Mouse (Mus musculus) heart, embryonic 12.5 days (tissue): Measurements from ENCODE around the gene Gm14147. TPM values are rescaled to one million over a fixed set of nuclear protein-coding genes. Genes with fewer than 3 reads are reported as not detected.
"Not testable (repeated sequence)": the region's sequence is repeated elsewhere in the genome, so short reads cannot be mapped to it uniquely, and the experiment has no call there.

Experiments used
- ATAC-seq: fragments of 200-750 bp; cut with Nextera tagmentation; 2 replicates; pipeline ENCODE4 v1.8.0; 2017; ENCODE audit warnings: moderate TSS enrichment, moderate library complexity; ENCODE audit not compliant: insufficient number of reproducible peaks, low FRiP score
- H3K27ac ChIP-seq: fragments of 300-500 bp; sonication (generic); 2 replicates; pipeline ENCODE4 v1.5.1; 2016; ENCODE audit warnings: mild to moderate bottlenecking, moderate library complexity; ENCODE audit not compliant: poor library complexity, severe bottlenecking
- H3K27me3 ChIP-seq: fragments of 300-500 bp; sonication (generic); replicated peaks from 2 replicates; pipeline ENCODE4 v1.6.1; 2016; ENCODE audit warnings: mild to moderate bottlenecking, moderate library complexity
- H3K36me3 ChIP-seq: fragments of 300-500 bp; sonication (generic); 2 replicates; pipeline ENCODE4 v1.6.1; 2016; ENCODE audit warnings: mild to moderate bottlenecking, moderate library complexity
- H3K4me1 ChIP-seq: fragments of 300-500 bp; sonication (generic); replicated peaks from 2 replicates; pipeline ENCODE4 v1.6.1; 2016; ENCODE audit warnings: mild to moderate bottlenecking
- H3K4me2 ChIP-seq: fragments of 300-500 bp; sonication (generic); 2 replicates; pipeline ENCODE4 v1.6.1; 2016; ENCODE audit warnings: mild to moderate bottlenecking, moderate library complexity
- H3K4me3 ChIP-seq: fragments of 300-500 bp; sonication (generic); 2 replicates; pipeline ENCODE4 v1.5.1; 2016; ENCODE audit warnings: mild to moderate bottlenecking
- H3K9ac ChIP-seq: fragments of 300-500 bp; sonication (generic); 2 replicates; pipeline ENCODE4 v1.6.1; 2016; ENCODE audit warnings: mild to moderate bottlenecking, moderate library complexity
- H3K9me3 ChIP-seq: fragments of 300-500 bp; sonication (generic); replicated peaks from 2 replicates; pipeline ENCODE4 v1.6.1; 2016; ENCODE audit warnings: mild to moderate bottlenecking, moderate library complexity
- WGBS: fragments of 180-500 bp; shearing (Covaris S2); methylation state at CpG from one replicate; pipeline ENCODE4 v1.1.7; 2016; 5-methylcytosine and 5-hydroxymethylcytosine counted together
- polyA plus RNA-seq: library from polyadenylated mRNA; unstranded; fragments of >200 nt; fragmentation: Nextera tagmentation; extraction: Ambion mirVana; gene quantifications from 2 replicates; pipeline ENCODE4 v1.2.1, GENCODE M21; 2016

Gm14147 gene
- not detected in 2 replicates for polyA plus RNA-seq

DNA sequence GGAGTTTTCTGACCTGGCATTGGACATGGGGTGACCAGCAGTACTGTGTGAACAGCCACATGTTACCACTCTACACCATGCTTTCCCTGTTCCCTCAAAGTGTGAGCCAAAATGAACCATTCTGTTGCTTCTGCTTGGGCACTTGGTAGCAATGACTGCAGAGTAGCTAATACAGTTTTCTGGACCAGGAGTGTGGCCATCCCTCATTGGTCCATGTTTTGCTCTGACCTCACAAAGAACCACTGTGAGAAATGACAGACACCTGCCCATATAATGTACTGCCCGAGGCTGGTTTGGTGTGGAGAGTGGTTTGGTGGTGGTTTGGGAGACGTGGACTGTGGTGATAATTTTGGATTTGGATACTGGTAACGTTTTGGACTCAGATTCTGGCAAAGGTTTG is at the start of gene Gm14147:
Gm14147 (plus strand) TSS at position 301 of the 400 bp plus-strand sequence.
- not testable (repeated sequence) for H3K4me3 ChIP-seq, H3K27ac ChIP-seq, H3K4me1 ChIP-seq, ATAC-seq, H3K27me3 ChIP-seq, H3K9ac ChIP-seq, H3K36me3 ChIP-seq, H3K4me2 ChIP-seq
- peaks cover 12% of the 10 kb centered on the region for H3K9me3 ChIP-seq
- WGBS = no CpG with 5 or more reads among the region's 3 CpGs

DNA sequence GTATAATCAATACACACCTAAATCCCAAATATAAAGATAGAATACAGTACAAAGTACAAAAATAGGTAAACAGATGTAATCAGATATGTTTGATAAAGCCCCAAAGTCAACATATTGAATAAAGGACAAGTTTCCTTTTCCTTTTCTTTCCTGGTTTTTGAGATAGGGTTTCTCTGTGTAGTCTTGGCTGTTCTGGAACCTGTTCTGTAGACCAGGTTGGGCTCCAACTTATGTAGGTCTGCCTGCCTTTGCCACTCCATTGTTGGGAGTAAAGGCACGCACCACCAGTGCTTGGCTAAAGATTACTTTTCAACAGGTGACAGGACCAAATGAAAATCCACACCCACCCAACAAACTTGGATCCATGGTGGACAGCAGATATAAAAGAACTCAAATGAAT is 41.4 kb upstream of the Gm14147 start:
- 82% methylated on average over 1 of the region's 1 CpGs for WGBS
- Histone ChIP-seq H3K27me3 (no peaks in the 10 kb centered on the region), H3K9me3 (0 out of 2 replicates have a peak, but pooled peaks cover 3% of the 10 kb centered on the region), H3K4me2 (no peak overlapping the region), H3K9ac (no peak overlapping the region), H3K36me3 (no peaks in the 10 kb centered on the region), H3K4me3 (no peak overlapping the region), H3K4me1 (no peaks in the 10 kb centered on the region), H3K27ac (no peak overlapping the region)
- ATAC-seq = no peak

DNA sequence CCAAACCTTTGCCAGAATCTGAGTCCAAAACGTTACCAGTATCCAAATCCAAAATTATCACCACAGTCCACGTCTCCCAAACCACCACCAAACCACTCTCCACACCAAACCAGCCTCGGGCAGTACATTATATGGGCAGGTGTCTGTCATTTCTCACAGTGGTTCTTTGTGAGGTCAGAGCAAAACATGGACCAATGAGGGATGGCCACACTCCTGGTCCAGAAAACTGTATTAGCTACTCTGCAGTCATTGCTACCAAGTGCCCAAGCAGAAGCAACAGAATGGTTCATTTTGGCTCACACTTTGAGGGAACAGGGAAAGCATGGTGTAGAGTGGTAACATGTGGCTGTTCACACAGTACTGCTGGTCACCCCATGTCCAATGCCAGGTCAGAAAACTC is 5.8 kb upstream of the Gm14147 start, which contains the start of gene Gm14151:
Gm14151 (minus strand) TSS at position 101 of the 400 bp plus-strand sequence.
- H3K9ac ChIP-seq, H3K4me2 ChIP-seq, H3K27me3 ChIP-seq, H3K27ac ChIP-seq, ATAC-seq, H3K4me3 ChIP-seq, H3K36me3 ChIP-seq, H3K4me1 ChIP-seq: not testable (repeated sequence)
- no CpG with 5 or more reads among the region's 3 CpGs for WGBS
- H3K9me3 ChIP-seq = peaks cover 12% of the 10 kb centered on the region

Other genes with a start within 250 kb of the Gm14147 start
- 47.9 and 49.2 TPM in 2 replicates for gene Abhd12, start 193.5 kb upstream of the Gm14147 start, polyA plus RNA-seq
- gene Gins1, start 192.8 kb upstream of the Gm14147 start, polyA plus RNA-seq = 30.5 and 34.2 TPM in 2 replicates
- gene Ninl, start 58.9 kb upstream of the Gm14147 start, polyA plus RNA-seq = 6.7 and 8.4 TPM in 2 replicates
- gene Nanp, start 58.8 kb upstream of the Gm14147 start, polyA plus RNA-seq = 23.5 and 23.7 TPM in 2 replicates
- gene Gm14151, start 5.9 kb upstream of the Gm14147 start, polyA plus RNA-seq = not detected in 2 replicates